Mouse (Mus musculus): ENCODE data around the gene Slc22a23. TPM values are rescaled to one million over a fixed set of nuclear protein-coding genes. Genes with fewer than 3 reads are reported as not detected.

The Slc22a23 gene
- polyA plus RNA-seq, 1 experiment from 2014 or later: 15.6 TPM

DNA sequence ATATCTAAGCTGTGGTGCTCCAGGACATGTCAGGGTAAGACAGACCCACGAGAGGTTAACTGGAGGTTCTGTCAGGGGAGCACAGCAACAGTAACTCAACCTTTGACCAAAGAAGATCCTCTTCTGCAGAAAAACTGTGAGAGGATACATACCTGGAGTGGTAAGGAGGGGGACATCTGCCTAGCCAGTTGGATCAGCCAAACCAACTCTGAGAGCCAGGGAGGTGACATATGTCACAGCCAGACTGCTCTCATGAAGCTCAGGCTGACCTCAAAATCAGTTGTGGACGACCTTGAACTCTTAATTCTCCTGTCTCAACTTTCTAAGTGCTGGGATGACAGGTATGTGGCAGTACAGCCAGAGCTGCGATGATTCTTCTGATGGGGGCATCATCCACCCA lies 68.0 kb downstream of the Slc22a23 start:
- 89% methylated on average over 3 of the region's 3 CpGs for WGBS
- no peak for ATAC-seq (ENCODE audit: low FRiP score)
- H3K36me3 ChIP-seq: peaks cover 8% of the 10 kb centered on the region
- no peaks in the 10 kb centered on the region for H3K27me3 ChIP-seq (replicated peaks)
- H3K4me3 ChIP-seq (replicated peaks): no peak overlapping the region
- no peak overlapping the region for H3K4me2 ChIP-seq
- no peak overlapping the region for H3K9ac ChIP-seq (replicated peaks)
- H3K4me1 ChIP-seq: peaks cover 18% of the 10 kb centered on the region
- no peaks in the 10 kb centered on the region for H3K9me3 ChIP-seq (replicated peaks)
- no peak overlapping the region for H3K27ac ChIP-seq (replicated peaks)

DNA sequence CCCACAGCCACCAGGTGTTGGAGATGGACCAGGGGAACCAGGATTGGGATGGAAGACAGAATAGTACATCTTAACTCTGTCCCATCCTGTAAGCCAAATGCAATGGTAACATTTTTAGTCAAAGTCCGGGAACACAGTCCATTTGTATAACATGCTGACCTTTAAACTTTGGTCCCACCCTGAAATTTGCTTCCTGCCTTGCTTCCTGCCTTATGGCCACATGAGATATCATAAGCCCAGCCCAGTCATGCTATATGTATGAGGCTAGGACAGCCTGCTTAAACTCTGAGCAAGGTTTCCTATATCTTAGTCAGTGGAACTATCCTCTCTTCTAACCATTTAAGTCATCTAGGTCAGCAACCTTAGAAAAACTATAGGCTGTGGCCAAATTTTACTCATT lies 70.1 kb downstream of the Slc22a23 start:
- Histone ChIP-seq H3K9me3 (replicated peaks) (no peaks in the 10 kb centered on the region), H3K27ac (replicated peaks) (no peak overlapping the region), H3K4me3 (replicated peaks) (no peak overlapping the region), H3K27me3 (replicated peaks) (no peaks in the 10 kb centered on the region), H3K36me3 (0 out of 2 replicates have a peak, but pooled peaks cover 4% of the 10 kb centered on the region), H3K4me1 (peaks cover 36% of the 10 kb centered on the region), H3K9ac (replicated peaks) (no peak overlapping the region), H3K4me2 (no peak overlapping the region)
- WGBS: 88% methylated on average over 1 of the region's 1 CpGs
- ATAC-seq (ENCODE audit: low FRiP score): no peak

DNA sequence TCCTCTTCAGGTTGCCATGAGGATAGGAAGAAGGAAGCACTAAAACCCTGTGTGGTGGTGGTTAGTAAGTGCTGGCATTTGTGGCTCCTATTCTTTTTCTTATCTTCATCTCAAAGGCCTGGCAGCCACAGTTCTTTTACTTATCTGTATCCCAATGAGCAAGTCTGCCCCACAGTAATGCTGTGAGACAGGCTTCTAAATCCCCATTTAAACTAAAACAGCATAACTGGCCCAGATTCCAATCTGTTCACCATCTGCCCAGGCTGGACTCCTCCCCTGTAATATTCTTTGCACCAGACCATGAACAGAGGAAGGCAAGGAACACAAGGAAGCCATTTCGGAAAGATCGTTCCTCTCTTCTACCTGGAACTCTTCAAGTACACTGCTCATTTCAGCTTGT lies 70.6 kb downstream of the Slc22a23 start:
- Histone ChIP-seq H3K9me3 (replicated peaks) (no peaks in the 10 kb centered on the region), H3K4me1 (peaks cover 37% of the 10 kb centered on the region), H3K4me2 (no peak overlapping the region), H3K4me3 (replicated peaks) (no peak overlapping the region), H3K27ac (replicated peaks) (no peak overlapping the region), H3K9ac (replicated peaks) (no peak overlapping the region), H3K27me3 (replicated peaks) (no peaks in the 10 kb centered on the region), H3K36me3 (0 out of 2 replicates have a peak, but pooled peaks cover 4% of the 10 kb centered on the region)
- ATAC-seq (ENCODE audit: low FRiP score): no peak
- 92% methylated on average over 2 of the region's 2 CpGs for WGBS

GRCm38 (mm10) chr13:34272275-34273054 lies 72.5 kb downstream of the Slc22a23 start:
- Histone ChIP-seq H3K36me3 (0 out of 2 replicates have a peak, but pooled peaks cover 4% of the 10 kb centered on the region), H3K9ac (replicated peaks) (no peak overlapping the region), H3K9me3 (replicated peaks) (no peaks in the 10 kb centered on the region), H3K4me2 (no peak overlapping the region), H3K27me3 (replicated peaks) (no peaks in the 10 kb centered on the region), H3K4me1 (peaks cover 39% of the 10 kb centered on the region), H3K27ac (replicated peaks) (no peak overlapping the region), H3K4me3 (replicated peaks) (no peak overlapping the region)
- WGBS: 28% methylated on average over 8 of the region's 8 CpGs
- no peak for ATAC-seq (ENCODE audit: low FRiP score)

DNA sequence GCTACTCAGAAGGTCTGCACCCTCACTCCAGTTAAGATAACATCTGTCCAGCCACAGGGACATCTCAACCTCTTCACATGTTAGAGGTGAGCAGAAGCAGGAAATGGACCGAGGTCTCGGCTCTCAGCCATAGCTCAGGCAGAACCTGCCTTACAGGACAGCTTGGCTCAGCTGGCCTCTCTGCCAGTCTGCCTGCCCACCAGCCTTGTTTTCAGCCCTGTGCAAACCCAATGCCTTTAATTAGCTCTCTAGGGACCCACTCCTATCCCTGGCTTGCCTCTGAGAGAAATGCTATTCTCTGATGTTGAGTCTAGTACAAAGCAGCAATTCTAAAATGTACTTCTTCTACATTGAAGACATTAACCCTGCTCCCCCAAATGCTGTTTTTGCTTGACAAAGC lies 73.3 kb downstream of the Slc22a23 start:
- Histone ChIP-seq H3K4me1 (peaks cover 39% of the 10 kb centered on the region), H3K27me3 (replicated peaks) (no peaks in the 10 kb centered on the region), H3K9ac (replicated peaks) (no peak overlapping the region), H3K27ac (replicated peaks) (no peak overlapping the region), H3K4me3 (replicated peaks) (no peak overlapping the region), H3K9me3 (replicated peaks) (no peaks in the 10 kb centered on the region), H3K4me2 (no peak overlapping the region), H3K36me3 (0 out of 2 replicates have a peak, but pooled peaks cover 4% of the 10 kb centered on the region)
- no peak for ATAC-seq (ENCODE audit: low FRiP score)
- WGBS: 68% methylated on average over 2 of the region's 2 CpGs

GRCm38 (mm10) chr13:34270886-34271602 lies 73.9 kb downstream of the Slc22a23 start:
- Histone ChIP-seq H3K27ac (replicated peaks) (peak overlapping the region; percentile 64), H3K4me2 (no peak overlapping the region), H3K27me3 (replicated peaks) (no peaks in the 10 kb centered on the region), H3K4me3 (replicated peaks) (no peak overlapping the region), H3K9me3 (replicated peaks) (no peaks in the 10 kb centered on the region), H3K4me1 (peaks cover 39% of the 10 kb centered on the region), H3K36me3 (no peaks in the 10 kb centered on the region), H3K9ac (replicated peaks) (no peak overlapping the region)
- 87% methylated on average over 5 of the region's 5 CpGs for WGBS
- no peak for ATAC-seq (ENCODE audit: low FRiP score)

GRCm38 (mm10) chr13:34269376-34269991 lies 75.5 kb downstream of the Slc22a23 start:
- Histone ChIP-seq H3K4me1 (peaks cover 50% of the 10 kb centered on the region), H3K9me3 (replicated peaks) (no peaks in the 10 kb centered on the region), H3K4me2 (no peak overlapping the region), H3K36me3 (no peaks in the 10 kb centered on the region), H3K27ac (replicated peaks) (peak overlapping the region; percentile 76), H3K9ac (replicated peaks) (no peak overlapping the region), H3K27me3 (replicated peaks) (no peaks in the 10 kb centered on the region), H3K4me3 (replicated peaks) (no peak overlapping the region)
- WGBS: 37% methylated on average over 2 of the region's 2 CpGs
- ATAC-seq (ENCODE audit: low FRiP score): peak; percentile 73

GRCm38 (mm10) chr13:34266942-34267660 lies 77.9 kb downstream of the Slc22a23 start:
- Histone ChIP-seq H3K27me3 (replicated peaks) (no peaks in the 10 kb centered on the region), H3K27ac (replicated peaks) (no peak overlapping the region), H3K4me1 (peaks cover 44% of the 10 kb centered on the region), H3K9me3 (replicated peaks) (no peaks in the 10 kb centered on the region), H3K4me3 (replicated peaks) (no peak overlapping the region), H3K4me2 (no peak overlapping the region), H3K9ac (replicated peaks) (no peak overlapping the region), H3K36me3 (no peaks in the 10 kb centered on the region)
- no peak for ATAC-seq (ENCODE audit: low FRiP score)
- WGBS: 83% methylated on average over 8 of the region's 8 CpGs

- Histone ChIP-seq H3K36me3 (no peaks in the 10 kb centered on the region), H3K27ac (replicated peaks) (no peak overlapping the region; the same call in 1 of the 2 replicates), H3K9me3 (replicated peaks) (no peaks in the 10 kb centered on the region), H3K27me3 (replicated peaks) (no peaks in the 10 kb centered on the region), H3K4me3 (replicated peaks) (no peak overlapping the region), H3K4me1 (peaks cover 34% of the 10 kb centered on the region), H3K4me2 (no peak overlapping the region), H3K9ac (replicated peaks) (no peak overlapping the region)
- WGBS: 89% methylated on average over 8 of the region's 8 CpGs
- ATAC-seq (ENCODE audit: low FRiP score): no peak
Observed at GRCm38 (mm10) chr13:34266067-34266466, 78.9 kb downstream of the Slc22a23 start.

- H3K9ac ChIP-seq (replicated peaks): no peak overlapping the region
- H3K27ac ChIP-seq (replicated peaks): no peak overlapping the region
- H3K27me3 ChIP-seq (replicated peaks): no peaks in the 10 kb centered on the region
- no peak overlapping the region for H3K4me3 ChIP-seq (replicated peaks)
- 64% methylated on average over 5 of the region's 5 CpGs for WGBS
- ATAC-seq (ENCODE audit: low FRiP score): no peak
- H3K4me1 ChIP-seq: peaks cover 31% of the 10 kb centered on the region
- no peaks in the 10 kb centered on the region for H3K36me3 ChIP-seq
- H3K9me3 ChIP-seq (replicated peaks): no peaks in the 10 kb centered on the region
- no peak overlapping the region for H3K4me2 ChIP-seq
Observed at GRCm38 (mm10) chr13:34265576-34265975, 79.4 kb downstream of the Slc22a23 start.

GRCm38 (mm10) chr13:34265022-34265565 lies 79.9 kb downstream of the Slc22a23 start:
- H3K36me3 ChIP-seq: no peaks in the 10 kb centered on the region
- H3K4me2 ChIP-seq: no peak overlapping the region
- no peak overlapping the region for H3K27ac ChIP-seq (replicated peaks)
- WGBS: 88% methylated on average over 3 of the region's 3 CpGs
- no peak for ATAC-seq (ENCODE audit: low FRiP score)
- no peak overlapping the region for H3K9ac ChIP-seq (replicated peaks)
- H3K4me3 ChIP-seq (replicated peaks): no peak overlapping the region
- H3K4me1 ChIP-seq: peaks cover 26% of the 10 kb centered on the region
- no peaks in the 10 kb centered on the region for H3K27me3 ChIP-seq (replicated peaks)
- H3K9me3 ChIP-seq (replicated peaks): no peaks in the 10 kb centered on the region
